ENCODE assay signal across 24 mouse cellular contexts in genomic region chr7:92483346-92483745, GRCm38 (mm10).
DNase-seq lines count a peak whose midpoint lies in the region; ATAC-seq and TF ChIP-seq lines count a peak whose summit lies in the region.
"Had no signal": no experiment of that assay in that cellular context is flagged by ENCODE, and none has a peak within 500 bp of the region (broad histone marks: within the 10 kb centered on the region; RNA-seq: fewer than 3 reads in every experiment).

No protein-coding gene starts in this region.

- no peaks in the 10 kb centered on the region for H3K79me3 ChIP-seq in C2C12 (ENCODE audit: low read depth)

- no peaks in the 10 kb centered on the region for H3K27me3 ChIP-seq in C2C12 (ENCODE audit: control insufficient read depth, insufficient read depth, insufficient read length)
- H3K27me3 ChIP-seq in hindbrain, embryonic 12.5 days, result no peaks in the 10 kb centered on the region
- H3K27me3 ChIP-seq in midbrain, embryonic 16.5 days (ENCODE audit: control insufficient read depth, insufficient read depth, low read depth, low read length), result no peaks in the 10 kb centered on the region
- H3K27me3 ChIP-seq: embryonic facial prominence, embryonic 13.5 days; embryonic facial prominence, embryonic 15.5 days; forebrain, embryonic 13.5 days; forebrain, embryonic 15.5 days had no signal

- no peak overlapping the region for H3ac ChIP-seq in C2C12 (ENCODE audit: control insufficient read depth, insufficient read length, low read depth)

- H3K79me2 ChIP-seq in C2C12 (ENCODE audit: control insufficient read depth, insufficient read depth), result no peaks in the 10 kb centered on the region

- TF ChIP-seq CTCF in C2C12 (IDR thresholded peaks at IDR 0.05; ENCODE audit: control insufficient read depth, insufficient read depth, insufficient read length), result no peak
- TF ChIP-seq CTCF in embryonic fibroblast, embryonic 13.5 days (IDR thresholded peaks at IDR 0.05; ENCODE audit: borderline replicate concordance, insufficient read depth, low read length), result no peak
- TF ChIP-seq CTCF in lung, adult 2 months (IDR thresholded peaks at IDR 0.05; ENCODE audit: insufficient read depth, low read length), result no peak

- H3K27ac ChIP-seq in embryonic fibroblast, embryonic 13.5 days (ENCODE audit: insufficient read depth, low read length), result peak overlapping the region; percentile 40; the same call in 1 of the 2 replicates
- H3K27ac ChIP-seq in hindbrain, embryonic 12.5 days, result no peak overlapping the region
- no peak overlapping the region for H3K27ac ChIP-seq in midbrain, embryonic 16.5 days (ENCODE audit: low read length)
- H3K27ac ChIP-seq: embryonic facial prominence, embryonic 13.5 days; embryonic facial prominence, embryonic 15.5 days; forebrain, embryonic 13.5 days; forebrain, embryonic 15.5 days had no signal

- H3K4me3 ChIP-seq in C2C12 (ENCODE audit: insufficient read depth, poor library complexity, severe bottlenecking), result no peak overlapping the region
- no peak overlapping the region for H3K4me3 ChIP-seq in embryonic fibroblast, embryonic 13.5 days (ENCODE audit: insufficient read depth, low read length)
- H3K4me3 ChIP-seq in lung, adult 2 months (replicated peaks; ENCODE audit: extremely low read depth, low read depth, low read length), result no peak overlapping the region
- no peak overlapping the region for H3K4me3 ChIP-seq in hindbrain, embryonic 12.5 days
- no peak overlapping the region for H3K4me3 ChIP-seq in midbrain, embryonic 16.5 days (ENCODE audit: low read depth, low read length)
- H3K4me3 ChIP-seq: embryonic facial prominence, embryonic 13.5 days; embryonic facial prominence, embryonic 15.5 days; forebrain, embryonic 13.5 days; forebrain, embryonic 15.5 days had no signal

- WGBS in lung, adult 2 months, result 76% methylated on average over 3 of the region's 3 CpGs
- 92% methylated on average over 3 of the region's 3 CpGs for WGBS in hindbrain, embryonic 12.5 days
- WGBS in midbrain, embryonic 16.5 days, result 91% methylated on average over 3 of the region's 3 CpGs

- no peak overlapping the region for H3K4me2 ChIP-seq in hindbrain, embryonic 12.5 days (replicated peaks)
- H3K4me2 ChIP-seq in midbrain, embryonic 16.5 days (ENCODE audit: low read length), result no peak overlapping the region
- H3K4me2 ChIP-seq: embryonic facial prominence, embryonic 13.5 days; embryonic facial prominence, embryonic 15.5 days; forebrain, embryonic 13.5 days; forebrain, embryonic 15.5 days had no signal

- H3K4me1 ChIP-seq in embryonic fibroblast, embryonic 13.5 days (ENCODE audit: control insufficient read depth, insufficient read depth, low read length), result peaks cover 6% of the 10 kb centered on the region
- no peaks in the 10 kb centered on the region for H3K4me1 ChIP-seq in lung, adult 2 months (ENCODE audit: control insufficient read depth, insufficient read depth, low read length)
- no peaks in the 10 kb centered on the region for H3K4me1 ChIP-seq in hindbrain, embryonic 12.5 days
- H3K4me1 ChIP-seq in midbrain, embryonic 16.5 days (ENCODE audit: control insufficient read depth, insufficient read depth, low read length), result no peaks in the 10 kb centered on the region
- H3K4me1 ChIP-seq: forebrain, embryonic 13.5 days; forebrain, embryonic 15.5 days had no signal

- no peaks in the 10 kb centered on the region for H3K36me3 ChIP-seq in C2C12 (ENCODE audit: control insufficient read depth, insufficient read depth)
- H3K36me3 ChIP-seq in hindbrain, embryonic 12.5 days, result no peaks in the 10 kb centered on the region
- no peaks in the 10 kb centered on the region for H3K36me3 ChIP-seq in midbrain, embryonic 16.5 days (ENCODE audit: control insufficient read depth, insufficient read depth, low read length)
- H3K36me3 ChIP-seq: embryonic facial prominence, embryonic 13.5 days; embryonic facial prominence, embryonic 15.5 days; forebrain, embryonic 15.5 days; G1E had no signal

- DNase-seq in NIH3T3 (ENCODE audit: low read depth), result peak; percentile 5
- no peak for DNase-seq in lung, adult 2 months
- DNase-seq in gastrocnemius, postnatal 25 days, result no peak
- DNase-seq: adrenal gland, adult 2 months; adrenal gland, postnatal 10 days; adrenal gland, postnatal 25 days; B cell, adult 2 months; cerebellum, adult 11 months; cerebellum, adult 18-20 months; cerebellum, adult 8-10 months; cerebellum, adult 9-11 months; cerebellum, postnatal 14 days; embryo, embryonic 11 days; forebrain, postnatal 0 days had no signal

- peak; percentile 50 for ATAC-seq in megakaryocyte progenitor cell, adult 5-6 weeks (replicated peaks; ENCODE audit: poor library complexity)
- ATAC-seq in hindbrain, embryonic 12.5 days (ENCODE audit: low FRiP score), result no peak
- ATAC-seq in midbrain, embryonic 16.5 days, result no peak
- ATAC-seq: forebrain, embryonic 13.5 days; forebrain, embryonic 15.5 days; forebrain, postnatal 0 days had no signal

- no peak for TF ChIP-seq POLR2A in embryonic fibroblast, embryonic 13.5 days (IDR thresholded peaks at IDR 0.05; ENCODE audit: low read depth, low read length)
- no peak for TF ChIP-seq POLR2A in lung, adult 2 months (IDR thresholded peaks at IDR 0.05; ENCODE audit: borderline replicate concordance, extremely low read depth, low read depth, low read length)

- H3K9me3 ChIP-seq in hindbrain, embryonic 12.5 days (replicated peaks), result no peaks in the 10 kb centered on the region
- no peaks in the 10 kb centered on the region for H3K9me3 ChIP-seq in midbrain, embryonic 16.5 days (replicated peaks; ENCODE audit: control insufficient read depth, low read length, poor library complexity, severe bottlenecking)
- H3K9me3 ChIP-seq: embryonic facial prominence, embryonic 13.5 days; embryonic facial prominence, embryonic 15.5 days; forebrain, embryonic 13.5 days; forebrain, embryonic 15.5 days; G1E had no signal

- no peak overlapping the region for H3K9ac ChIP-seq in hindbrain, embryonic 12.5 days
- H3K9ac ChIP-seq in midbrain, embryonic 16.5 days (ENCODE audit: low read depth, low read length), result no peak overlapping the region
- H3K9ac ChIP-seq: embryonic facial prominence, embryonic 13.5 days; embryonic facial prominence, embryonic 15.5 days; forebrain, embryonic 13.5 days; forebrain, embryonic 15.5 days; forebrain, postnatal 0 days had no signal

TF ChIP-seq in C2C12, 6 proteins besides CTCF, POLR2A, EP300 and RAD21:
- TF ChIP-seq MYOD1 (IDR thresholded peaks at IDR 0.05; ENCODE audit: control insufficient read depth, insufficient read length, low read depth) (no peak), FOSL1 (IDR thresholded peaks at IDR 0.05; ENCODE audit: insufficient read depth, low read length, poor library complexity, severe bottlenecking) (no peak), CEBPB (IDR thresholded peaks at IDR 0.05; ENCODE audit: low read depth) (peak; percentile 22), MYOG (IDR thresholded peaks at IDR 0.05; ENCODE audit: control insufficient read depth, extremely low read depth, insufficient read length) (no peak), MAX (IDR thresholded peaks at IDR 0.05) (no peak)
